Mouse (Mus musculus) CH12.LX (cell line): ENCODE results near the gene Thy1. TPM values are rescaled to one million over a fixed set of nuclear protein-coding genes. Genes with fewer than 3 reads are reported as not detected.

Experiments
- DNase-seq: peaks from one replicate; pipeline ENCODE4 v3.0.0-alpha.2; 2013; ENCODE audit errors: extremely low read depth
- H3K27ac ChIP-seq: 2 replicates; pipeline ENCODE4 v1.5.1; 2012; ENCODE audit warnings: low read depth, mild to moderate bottlenecking, control low read depth, moderate library complexity; ENCODE audit not compliant: insufficient read depth
- H3K27me3 ChIP-seq: replicated peaks from 2 replicates; pipeline ENCODE3; 2012; ENCODE audit warnings: inconsistent platforms
- H3K36me3 ChIP-seq, 2 experiments: replicated peaks in 1 of 2; 2 replicates each; pipeline versions ENCODE3 to v1.6.1; 2012; ENCODE audit warnings: inconsistent platforms in 1 of 2, low read length in 1 of 2, mild to moderate bottlenecking in 1 of 2, mixed read lengths in 1 of 2, moderate library complexity in 1 of 2; ENCODE audit not compliant: control insufficient read depth in 1 of 2, insufficient read depth in 1 of 2
- H3K4me1 ChIP-seq, 2 experiments: 2 replicates each; pipeline ENCODE4 v1.6.1; 2012; ENCODE audit warnings: inconsistent platforms in 1 of 2, moderate library complexity in 1 of 2; ENCODE audit not compliant: insufficient read depth in 2 of 2, control insufficient read depth in 1 of 2
- H3K4me2 ChIP-seq: 2 replicates; pipeline ENCODE4 v1.6.1; 2012; ENCODE audit warnings: low read depth, mild to moderate bottlenecking, control low read depth; ENCODE audit not compliant: poor library complexity, insufficient read depth, severe bottlenecking
- H3K4me3 ChIP-seq, 3 experiments: fragments of 150-350 bp in 1 of 3; sonication (generic) in 1 of 3; replicated peaks in 1 of 3; 2 replicates each; pipeline versions ENCODE3 to v1.5.1; 2011 to 2012; ENCODE audit warnings: low read depth in 2 of 3, low read length in 2 of 3, mild to moderate bottlenecking in 2 of 3, moderate library complexity in 2 of 3, control low read depth in 1 of 3, improper control_type of control experiment in 1 of 3, inconsistent platforms in 1 of 3, mixed read lengths in 1 of 3; ENCODE audit not compliant: poor library complexity in 1 of 3
- H3K79me2 ChIP-seq: replicated peaks from 2 replicates; pipeline ENCODE4 v1.6.1; 2012; ENCODE audit warnings: mild to moderate bottlenecking, moderate library complexity; ENCODE audit not compliant: control insufficient read depth, poor library complexity, insufficient read depth, severe bottlenecking; ENCODE audit errors: extremely low read depth
- H3K9ac ChIP-seq: 2 replicates; pipeline ENCODE4 v1.6.1; 2012; ENCODE audit warnings: low read depth, mild to moderate bottlenecking, control low read depth, moderate library complexity; ENCODE audit not compliant: insufficient read depth
- H3K9me3 ChIP-seq: replicated peaks from 2 replicates; pipeline ENCODE3; 2012; ENCODE audit warnings: low read length, inconsistent platforms, mixed read lengths
- BHLHE40 ChIP-seq: IDR thresholded peaks from 2 replicates; pipeline ENCODE4 v1.6.1; 2011; ENCODE audit warnings: mild to moderate bottlenecking, low read depth, low read length, improper control_type of control experiment
- CHD1 ChIP-seq: IDR thresholded peaks from 2 replicates; pipeline ENCODE4 v1.6.1; 2012; ENCODE audit warnings: low read depth, low read length, improper control_type of control experiment, inconsistent platforms
- CHD2 ChIP-seq: IDR thresholded peaks from 2 replicates; pipeline ENCODE4 v1.6.1; 2011; ENCODE audit warnings: low read length, improper control_type of control experiment
- CTCF ChIP-seq, 2 experiments: IDR thresholded peaks in 1 of 2; conservative IDR thresholded peaks in 1 of 2; 2 replicates each; pipeline ENCODE4 v1.5.1; 2011 to 2012; ENCODE audit warnings: low read depth in 2 of 2, low read length in 2 of 2, improper control_type of control experiment in 1 of 2, inconsistent platforms in 1 of 2, mild to moderate bottlenecking in 1 of 2, moderate library complexity in 1 of 2
- ELF1 ChIP-seq: IDR thresholded peaks from 2 replicates; pipeline ENCODE4 v1.6.1; 2014; ENCODE audit warnings: low read depth, mild to moderate bottlenecking, inconsistent platforms, low read length, improper control_type of control experiment
- EP300 ChIP-seq: IDR thresholded peaks from 2 replicates; pipeline ENCODE4 v1.6.1; 2011; ENCODE audit warnings: low read length, improper control_type of control experiment
- GABPA ChIP-seq: IDR thresholded peaks from 2 replicates; pipeline ENCODE4 v1.6.1; 2012; ENCODE audit warnings: low read depth, low read length, improper control_type of control experiment, inconsistent platforms; ENCODE audit not compliant: insufficient replicate concordance
- HCFC1 ChIP-seq: IDR thresholded peaks from 2 replicates; pipeline ENCODE4 v1.6.1; 2012; ENCODE audit warnings: low read depth, mild to moderate bottlenecking, inconsistent platforms, low read length, improper control_type of control experiment
- KAT2A ChIP-seq: IDR thresholded peaks from 2 replicates; pipeline ENCODE4 v1.6.1; 2012; ENCODE audit warnings: low read length, improper control_type of control experiment, inconsistent platforms; ENCODE audit not compliant: insufficient replicate concordance
- MAX ChIP-seq: IDR thresholded peaks from 2 replicates; pipeline ENCODE4 v1.6.1; 2011; ENCODE audit warnings: low read length, improper control_type of control experiment
- MXI1 ChIP-seq: IDR thresholded peaks from 2 replicates; pipeline ENCODE4 v1.6.1; 2011; ENCODE audit warnings: mild to moderate bottlenecking, low read depth, low read length, improper control_type of control experiment
- MYC ChIP-seq: IDR thresholded peaks from 2 replicates; pipeline ENCODE4 v1.6.1; 2011; ENCODE audit warnings: low read depth, mild to moderate bottlenecking, improper control_type of control experiment, low read length
- NRF1 ChIP-seq: IDR thresholded peaks from 2 replicates; pipeline ENCODE4 v1.6.1; 2014; ENCODE audit warnings: low read depth, mild to moderate bottlenecking, inconsistent platforms, low read length, improper control_type of control experiment, moderate library complexity
- PAX5 ChIP-seq: IDR thresholded peaks from 2 replicates; pipeline ENCODE4 v1.6.1; 2012; ENCODE audit warnings: low read length, inconsistent platforms, mixed read lengths
- RCOR1 ChIP-seq: conservative IDR thresholded peaks from 2 replicates; pipeline ENCODE4 v1.6.1; 2012; ENCODE audit warnings: low read depth, mild to moderate bottlenecking, inconsistent platforms, low read length, improper control_type of control experiment
- SMC3 ChIP-seq: IDR thresholded peaks from 2 replicates; pipeline ENCODE4 v1.6.1; 2011; ENCODE audit warnings: low read depth, low read length, improper control_type of control experiment
- TBP ChIP-seq: conservative IDR thresholded peaks from 2 replicates; pipeline ENCODE4 v1.6.1; 2011; ENCODE audit warnings: low read depth, low read length, improper control_type of control experiment
- UBTF ChIP-seq: IDR thresholded peaks from 2 replicates; pipeline ENCODE4 v1.6.1; 2012; ENCODE audit warnings: low read depth, mild to moderate bottlenecking, inconsistent platforms, low read length, improper control_type of control experiment, moderate library complexity
- ZKSCAN1 ChIP-seq: IDR thresholded peaks from 2 replicates; pipeline ENCODE4 v1.6.1; 2012; ENCODE audit warnings: low read depth, inconsistent platforms, low read length, improper control_type of control experiment, borderline replicate concordance
- ZMIZ1 ChIP-seq: IDR thresholded peaks from 2 replicates; pipeline ENCODE4 v1.6.1; 2012; ENCODE audit warnings: low read depth, mild to moderate bottlenecking, inconsistent platforms, low read length, improper control_type of control experiment
- ZNF384 ChIP-seq: IDR thresholded peaks from 2 replicates; pipeline ENCODE4 v1.6.1; 2012; ENCODE audit warnings: low read depth, low read length, improper control_type of control experiment, inconsistent platforms
- dilution Hi-C: fragments of 300-500 bp; cut with MboI; formaldehyde crosslinking; loops from 2 replicates; pipeline ENCODE4 v1.14.3; 2020; ENCODE audit warnings: low sequenced_read_pairs; ENCODE audit not compliant: extremely low pct_unique_long_range_greater_than_20kb, extremely low pct_ligation_motif_present
- in situ Hi-C: fragments of 300-500 bp; cut with MboI; formaldehyde crosslinking; loops from 3 replicates; pipeline ENCODE4 v1.14.3; 2019; ENCODE audit warnings: low sequenced_read_pairs, low pct_ligation_motif_present, low pct_unique_long_range_greater_than_20kb, mixed read lengths
- polyA plus RNA-seq: library from polyadenylated mRNA; unstranded; fragments of >175 nt; gene quantifications from 2 replicates; pipeline ENCODE4 v1.2.1, GENCODE M21; 2012; ENCODE audit warnings: low read depth; ENCODE audit not compliant: insufficient read length
- total RNA-seq, 2 experiments: library from RNA; depleted of rRNA; stranded (reverse); fragments of 300-350 nt in 1 of 2; fragments of >200 nt in 1 of 2; gene quantifications; 2 replicates each; pipeline ENCODE4 v1.2.3; 2012 to 2014

The Thy1 gene
- total and polyA plus RNA-seq, 3 experiments: not detected

DNA sequence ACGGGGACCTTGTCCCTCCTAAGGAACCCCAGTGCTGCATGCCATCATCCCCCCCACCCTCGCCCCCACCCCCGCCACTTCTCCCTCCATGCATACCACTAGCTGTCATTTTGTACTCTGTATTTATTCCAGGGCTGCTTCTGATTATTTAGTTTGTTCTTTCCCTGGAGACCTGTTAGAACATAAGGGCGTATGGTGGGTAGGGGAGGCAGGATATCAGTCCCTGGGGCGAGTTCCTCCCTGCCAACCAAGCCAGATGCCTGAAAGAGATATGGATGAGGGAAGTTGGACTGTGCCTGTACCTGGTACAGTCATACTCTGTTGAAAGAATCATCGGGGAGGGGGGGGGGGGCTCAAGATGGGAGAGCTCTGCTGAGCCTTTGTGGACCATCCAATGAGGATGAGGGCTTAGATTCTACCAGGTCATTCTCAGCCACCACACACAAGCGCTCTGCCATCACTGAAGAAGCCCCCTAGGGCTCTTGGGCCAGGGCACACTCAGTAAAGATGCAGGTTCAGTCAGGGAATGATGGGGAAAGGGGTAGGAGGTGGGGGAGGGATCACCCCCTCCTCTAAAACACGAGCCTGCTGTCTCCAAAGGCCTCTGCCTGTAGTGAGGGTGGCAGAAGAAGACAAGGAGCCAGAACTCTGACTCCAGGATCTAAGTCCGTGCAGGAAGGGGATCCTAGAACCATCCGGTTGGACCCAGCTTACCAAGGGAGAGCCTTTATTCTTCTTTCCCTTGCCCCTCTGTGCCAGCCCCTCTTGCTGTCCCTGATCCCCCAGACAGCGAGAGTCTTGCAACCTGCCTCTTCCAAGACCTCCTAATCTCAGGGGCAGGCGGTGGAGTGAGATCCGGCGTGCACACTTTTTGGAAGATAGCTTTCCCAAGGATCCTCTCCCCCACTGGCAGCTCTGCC, 4.6 kb downstream of the Thy1 start (continued):
- TF ChIP-seq EP300: no peak
- TF ChIP-seq CHD2: no peak
- TF ChIP-seq ELF1: no peak

DNA sequence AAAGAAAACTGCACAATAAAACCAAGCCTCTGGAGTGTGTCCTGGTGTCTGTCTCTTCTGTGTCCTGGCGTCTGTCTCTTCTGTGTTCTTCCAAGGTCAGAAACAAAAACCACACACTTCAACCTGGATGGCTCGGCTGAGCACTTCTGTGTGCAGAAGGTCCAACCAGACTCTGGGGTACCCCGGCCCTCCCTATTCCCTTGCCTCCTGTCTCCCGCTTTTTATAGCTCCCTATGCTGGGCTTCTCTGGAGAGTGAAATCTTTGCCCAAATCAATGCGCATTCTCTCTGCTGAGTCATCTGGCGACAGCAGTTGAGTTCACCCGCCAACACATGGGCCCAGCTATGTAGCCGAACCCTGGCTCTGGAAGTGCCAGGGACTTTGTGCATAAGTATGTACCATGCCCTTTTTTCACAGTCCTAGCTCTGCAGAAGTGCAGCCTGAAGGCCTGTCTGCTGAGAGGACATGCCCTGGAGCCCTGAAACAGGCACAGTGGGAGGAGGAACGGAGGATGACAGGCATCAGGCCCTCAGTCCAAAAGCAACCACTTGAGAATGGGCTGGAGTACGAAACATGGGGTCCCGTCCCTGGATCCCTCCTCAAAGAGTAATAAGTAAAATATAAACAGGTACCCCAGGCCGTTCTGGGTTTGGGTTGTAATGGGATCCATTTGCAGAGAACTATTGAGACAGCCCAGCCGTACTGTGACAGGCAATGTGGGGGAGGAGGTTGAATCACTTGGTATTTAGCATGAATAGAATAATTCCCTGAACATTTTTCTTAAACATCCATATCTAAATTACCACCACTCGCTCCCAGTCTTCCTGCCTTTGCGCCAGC, 5.6 kb downstream of the Thy1 start:
- DNase-seq: no peak
- no peaks in the 10 kb centered on the region for H3K4me1 ChIP-seq
- no peak overlapping the region for H3K27ac ChIP-seq
- H3K36me3 ChIP-seq: no peaks in the 10 kb centered on the region
- H3K4me3 ChIP-seq: no peak overlapping the region
- H3K27me3 ChIP-seq: peaks cover 69% of the 10 kb centered on the region
- H3K4me2 ChIP-seq: no peak overlapping the region
- TF ChIP-seq SMC3 (no peak), KAT2A (no peak), ZNF384 (no peak), CHD2 (no peak), TBP (no peak)
- dilution Hi-C loops (no loop called here), in situ Hi-C loops (loop anchor here (5.0 kb wide), 1 partner anchor 51 kb away; no protein-coding TSS in a partner anchor)
- H3K9me3 ChIP-seq: no peaks in the 10 kb centered on the region
- H3K79me2 ChIP-seq: no peaks in the 10 kb centered on the region
- no peak overlapping the region for H3K9ac ChIP-seq

DNA sequence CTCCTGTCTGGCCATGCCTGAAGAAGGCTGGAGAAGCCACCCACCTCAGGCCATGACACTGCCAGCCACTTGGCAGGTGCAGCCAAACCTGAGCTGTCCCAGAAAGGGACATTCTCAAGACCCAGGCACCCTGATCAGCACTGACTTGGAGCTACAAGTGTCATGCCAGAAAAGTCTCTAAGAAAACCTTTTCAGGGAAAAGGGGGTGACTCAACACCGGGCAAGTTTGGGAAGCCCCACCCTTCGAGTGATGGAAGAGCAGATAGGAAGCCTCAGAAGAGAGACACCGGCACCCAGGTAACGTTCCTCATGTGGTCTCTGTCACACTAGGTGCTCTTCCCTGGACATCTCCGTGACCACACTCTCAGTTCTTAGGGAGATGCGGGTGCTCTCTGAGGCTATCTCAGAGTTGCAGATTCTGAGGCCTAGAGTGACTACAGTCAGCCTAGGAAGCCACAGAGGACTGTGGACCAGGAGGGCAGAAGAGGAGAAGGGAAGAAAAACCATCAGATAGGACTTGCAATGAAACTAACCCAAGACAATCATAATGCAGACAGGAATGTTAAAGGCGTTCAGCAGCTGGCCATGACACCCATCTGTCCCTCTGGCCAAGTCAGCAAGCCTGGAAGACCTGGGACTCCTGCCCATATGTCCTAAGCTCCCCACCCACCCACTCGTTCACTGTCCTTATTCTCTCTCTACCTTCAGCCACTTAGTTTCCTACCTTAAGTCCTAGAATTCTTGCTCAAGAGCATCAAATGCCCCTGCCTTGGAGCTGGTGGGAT, 6.4 kb downstream of the Thy1 start:
- in situ Hi-C loops (loop anchor here (5.0 kb wide), 1 partner anchor 52 kb away; no protein-coding TSS in a partner anchor), dilution Hi-C loops (no loop called here)
- peaks cover 68% of the 10 kb centered on the region for H3K27me3 ChIP-seq
- H3K4me3 ChIP-seq: no peak overlapping the region
- no peaks in the 10 kb centered on the region for H3K36me3 ChIP-seq
- no peak overlapping the region for H3K4me2 ChIP-seq
- no peaks in the 10 kb centered on the region for H3K9me3 ChIP-seq
- TF ChIP-seq KAT2A: no peak
- no peak for TF ChIP-seq GABPA
- TF ChIP-seq TBP: no peak
- TF ChIP-seq MYC: no peak
- TF ChIP-seq MXI1: no peak
- TF ChIP-seq CHD1: no peak
- TF ChIP-seq NRF1: no peak
- no peak for TF ChIP-seq RCOR1
- no peak for TF ChIP-seq HCFC1
- TF ChIP-seq MAX: no peak
- no peak for TF ChIP-seq BHLHE40
- no peak for TF ChIP-seq ZMIZ1
- TF ChIP-seq ZKSCAN1: no peak
- no peak for TF ChIP-seq PAX5
- TF ChIP-seq ZNF384: no peak
- no peak for TF ChIP-seq UBTF
- no peak for TF ChIP-seq CTCF (conservative IDR thresholded peaks at IDR 0.05 in 1 of 2, IDR thresholded peaks at IDR 0.05 in 1 of 2; ENCODE audit: low read depth in 2 of 2, low read length in 2 of 2)
- no peaks in the 10 kb centered on the region for H3K4me1 ChIP-seq
- H3K27ac ChIP-seq: no peak overlapping the region
- no peaks in the 10 kb centered on the region for H3K79me2 ChIP-seq
- H3K9ac ChIP-seq: no peak overlapping the region
- DNase-seq: no peak
